Mouse (Mus musculus) hindbrain, embryonic 11.5 days (tissue): ENCODE data around the gene Omp. TPM values are rescaled to one million over a fixed set of nuclear protein-coding genes. Genes with fewer than 3 reads are reported as not detected.

Experiments
- ATAC-seq: fragments of 200-750 bp; cut with Nextera tagmentation; 2 replicates; pipeline ENCODE4 v1.8.0; 2017; ENCODE audit warnings: mild to moderate bottlenecking, moderate TSS enrichment, moderate library complexity; ENCODE audit not compliant: low FRiP score
- DNase-seq: peaks from one replicate; pipeline ENCODE4 v3.0.0-alpha.2; 2015; ENCODE audit warnings: low spot score
- H3K27ac ChIP-seq: fragments of 300-500 bp; sonication (generic); 2 replicates; pipeline ENCODE4 v1.5.1; 2014; ENCODE audit warnings: mild to moderate bottlenecking, low read depth, low read length
- H3K27me3 ChIP-seq: fragments of 300-500 bp; sonication (generic); 2 replicates; pipeline ENCODE4 v1.6.1; 2014; ENCODE audit warnings: mild to moderate bottlenecking, low read length, moderate library complexity, mixed read lengths; ENCODE audit not compliant: control insufficient read depth, insufficient read depth
- H3K36me3 ChIP-seq: fragments of 300-500 bp; sonication (generic); 2 replicates; pipeline ENCODE4 v1.6.1; 2014; ENCODE audit warnings: mild to moderate bottlenecking, low read length, moderate library complexity, mixed read lengths; ENCODE audit not compliant: control insufficient read depth, insufficient read depth
- H3K4me1 ChIP-seq: fragments of 300-500 bp; sonication (generic); replicated peaks from 2 replicates; pipeline ENCODE4 v1.6.1; 2014; ENCODE audit warnings: low read length, mixed read lengths; ENCODE audit not compliant: control insufficient read depth, insufficient read depth
- H3K4me2 ChIP-seq: fragments of 300-500 bp; sonication (generic); replicated peaks from 2 replicates; pipeline ENCODE4 v1.6.1; 2014; ENCODE audit warnings: mild to moderate bottlenecking, low read depth, low read length
- H3K4me3 ChIP-seq: fragments of 300-500 bp; sonication (generic); 2 replicates; pipeline ENCODE4 v1.5.1; 2014; ENCODE audit warnings: low read depth, low read length
- H3K9ac ChIP-seq: fragments of 300-500 bp; sonication (generic); 2 replicates; pipeline ENCODE4 v1.6.1; 2014; ENCODE audit warnings: low read depth, low read length
- H3K9me3 ChIP-seq: fragments of 300-500 bp; sonication (generic); 2 replicates; pipeline ENCODE4 v1.6.1; 2016; ENCODE audit warnings: low read length; ENCODE audit not compliant: control insufficient read depth
- WGBS: fragments of 180-500 bp; shearing (Covaris S2); extraction: QIAGEN DNeasy Blood & Tissue Kit; methylation state at CpG from one replicate; pipeline ENCODE4 v1.1.7; 2014; 5-methylcytosine and 5-hydroxymethylcytosine counted together
- polyA plus RNA-seq: library from polyadenylated mRNA; unstranded; fragments of >200 nt; fragmentation: Nextera tagmentation; extraction: Ambion mirVana; gene quantifications from 2 replicates; pipeline ENCODE4 v1.2.1, GENCODE M21; 2014

Gene Omp
- polyA plus RNA-seq, 1 experiment from 2014 or later = 0.25 TPM

GRCm38 (mm10) chr7:98140597-98140996 lies 4.7 kb downstream of the Omp start:
- ATAC-seq (no peak), DNase-seq (no peak)
- Histone ChIP-seq H3K4me2 (no peak overlapping the region), H3K27ac (no peak overlapping the region), H3K9ac (no peak overlapping the region), H3K27me3 (no peaks in the 10 kb centered on the region), H3K4me1 (no peaks in the 10 kb centered on the region), H3K36me3 (no peaks in the 10 kb centered on the region), H3K4me3 (no peak overlapping the region), H3K9me3 (no peaks in the 10 kb centered on the region)
- 54% methylated on average over 2 of the region's 2 CpGs for WGBS

- DNase-seq = no peak
- Histone ChIP-seq H3K27me3 (no peaks in the 10 kb centered on the region), H3K9me3 (no peaks in the 10 kb centered on the region), H3K4me1 (no peaks in the 10 kb centered on the region), H3K36me3 (no peaks in the 10 kb centered on the region), H3K27ac (no peak overlapping the region), H3K9ac (no peak overlapping the region), H3K4me2 (no peak overlapping the region), H3K4me3 (no peak overlapping the region)
- no peak for ATAC-seq
- WGBS = 21% methylated on average over 9 of the region's 9 CpGs
These were observed 6.1 kb downstream of the Omp start for GRCm38 (mm10) chr7:98139216-98139615.

DNA sequence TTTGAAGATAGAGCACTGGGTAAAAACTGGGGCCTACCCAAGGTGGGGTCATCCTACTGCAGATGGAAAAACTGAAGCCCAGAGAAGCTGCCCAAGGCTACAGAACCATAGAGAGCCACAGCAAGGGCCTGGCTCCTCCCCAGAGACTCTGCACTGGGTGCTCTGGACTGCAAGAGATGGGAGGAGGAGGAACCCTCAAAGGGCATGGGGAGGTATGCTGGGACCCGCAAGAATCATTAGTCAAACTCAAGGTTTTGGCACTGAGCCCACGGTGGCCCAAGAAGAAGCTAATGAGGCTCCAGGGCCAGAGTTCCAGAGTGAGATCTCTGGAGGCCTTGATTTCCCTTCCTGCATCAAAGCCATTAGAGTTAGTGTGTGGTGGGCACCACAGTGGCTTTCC lies 7.3 kb downstream of the Omp start:
- H3K9ac ChIP-seq = no peak overlapping the region
- H3K36me3 ChIP-seq = no peaks in the 10 kb centered on the region
- H3K4me2 ChIP-seq = no peak overlapping the region
- no peak overlapping the region for H3K27ac ChIP-seq
- no peak for ATAC-seq
- H3K4me3 ChIP-seq = no peak overlapping the region
- H3K9me3 ChIP-seq = no peaks in the 10 kb centered on the region
- no peaks in the 10 kb centered on the region for H3K4me1 ChIP-seq
- DNase-seq = no peak
- H3K27me3 ChIP-seq = no peaks in the 10 kb centered on the region
- WGBS = 79% methylated on average over 2 of the region's 2 CpGs

GRCm38 (mm10) chr7:98137583-98137982 lies 7.7 kb downstream of the Omp start:
- ATAC-seq (no peak), DNase-seq (no peak)
- H3K9ac ChIP-seq = no peak overlapping the region
- H3K27ac ChIP-seq = no peak overlapping the region
- H3K36me3 ChIP-seq = no peaks in the 10 kb centered on the region
- H3K4me2 ChIP-seq = no peak overlapping the region
- no peak overlapping the region for H3K4me3 ChIP-seq
- H3K4me1 ChIP-seq = no peaks in the 10 kb centered on the region
- no peaks in the 10 kb centered on the region for H3K9me3 ChIP-seq
- no peaks in the 10 kb centered on the region for H3K27me3 ChIP-seq
- WGBS = 43% methylated on average over 3 of the region's 3 CpGs

- no peaks in the 10 kb centered on the region for H3K9me3 ChIP-seq
- H3K4me3 ChIP-seq = no peak overlapping the region
- no peak overlapping the region for H3K27ac ChIP-seq
- H3K4me1 ChIP-seq = no peaks in the 10 kb centered on the region
- no peak overlapping the region for H3K9ac ChIP-seq
- ATAC-seq (no peak), DNase-seq (no peak)
- H3K27me3 ChIP-seq = no peaks in the 10 kb centered on the region
- no peak overlapping the region for H3K4me2 ChIP-seq
- WGBS = 93% methylated on average over 8 of the region's 8 CpGs
- no peaks in the 10 kb centered on the region for H3K36me3 ChIP-seq
These were observed 13.6 kb downstream of the Omp start for GRCm38 (mm10) chr7:98131751-98132150.

GRCm38 (mm10) chr7:98125473-98125872 lies 19.8 kb downstream of the Omp start:
- ATAC-seq (no peak), DNase-seq (no peak)
- Histone ChIP-seq H3K36me3 (no peaks in the 10 kb centered on the region), H3K4me1 (no peaks in the 10 kb centered on the region), H3K4me3 (no peak overlapping the region), H3K9me3 (no peaks in the 10 kb centered on the region), H3K27me3 (no peaks in the 10 kb centered on the region), H3K9ac (no peak overlapping the region), H3K27ac (no peak overlapping the region), H3K4me2 (no peak overlapping the region)
- 46% methylated on average over 5 of the region's 5 CpGs for WGBS

DNA sequence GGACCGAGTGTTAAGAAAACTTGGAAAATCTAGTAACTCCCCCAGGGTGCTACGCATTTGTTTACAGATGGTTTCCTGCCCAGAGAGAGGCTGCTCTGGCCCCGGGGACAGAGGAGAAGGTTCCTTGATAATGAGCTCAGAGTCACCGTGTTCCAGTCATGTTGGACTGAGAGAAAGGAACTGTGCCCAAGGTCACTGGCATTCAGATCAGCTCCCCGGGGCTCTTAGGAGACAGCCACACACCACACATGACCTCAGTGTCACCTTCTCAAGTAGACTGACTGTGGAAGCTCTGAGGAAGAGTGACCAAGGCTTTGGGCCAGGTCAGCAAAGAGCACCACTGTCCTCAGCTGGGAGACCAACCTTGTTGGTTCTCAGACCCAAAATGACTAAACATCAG lies 20.6 kb downstream of the Omp start:
- H3K27me3 ChIP-seq = no peaks in the 10 kb centered on the region
- WGBS = 60% methylated on average over 5 of the region's 5 CpGs
- no peak for ATAC-seq
- no peak for DNase-seq
- no peak overlapping the region for H3K4me3 ChIP-seq
- H3K9me3 ChIP-seq = no peaks in the 10 kb centered on the region
- H3K9ac ChIP-seq = no peak overlapping the region
- no peaks in the 10 kb centered on the region for H3K36me3 ChIP-seq
- no peaks in the 10 kb centered on the region for H3K4me1 ChIP-seq
- H3K4me2 ChIP-seq = no peak overlapping the region
- H3K27ac ChIP-seq = no peak overlapping the region

DNA sequence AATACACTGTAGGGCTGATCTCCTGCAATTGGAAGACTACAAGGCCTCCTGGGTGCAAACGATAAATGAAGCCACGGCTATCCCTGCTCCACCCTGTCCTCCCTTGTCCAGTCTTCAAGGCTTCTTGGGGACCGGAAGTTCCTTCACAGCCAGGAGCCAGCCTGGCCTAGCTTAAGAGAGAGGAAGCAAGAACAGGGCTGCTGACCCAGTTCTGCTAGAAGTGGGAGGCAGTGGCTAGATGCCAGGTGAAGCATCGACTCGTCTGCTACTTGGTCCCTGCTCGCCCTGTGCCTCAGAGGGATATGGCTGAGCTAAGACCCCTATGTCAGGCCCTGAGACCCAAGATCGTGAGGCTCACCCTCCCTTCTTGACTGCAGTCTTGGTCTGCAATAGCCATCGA lies 23.6 kb downstream of the Omp start:
- Histone ChIP-seq H3K9ac (no peak overlapping the region), H3K4me1 (no peaks in the 10 kb centered on the region), H3K9me3 (no peaks in the 10 kb centered on the region), H3K36me3 (no peaks in the 10 kb centered on the region), H3K27ac (no peak overlapping the region), H3K4me2 (no peak overlapping the region), H3K4me3 (no peak overlapping the region), H3K27me3 (no peaks in the 10 kb centered on the region)
- no peak for DNase-seq
- no peak for ATAC-seq
- WGBS = 84% methylated on average over 8 of the region's 8 CpGs

GRCm38 (mm10) chr7:98121241-98121640 lies 24.1 kb downstream of the Omp start:
- no peaks in the 10 kb centered on the region for H3K36me3 ChIP-seq
- no peak overlapping the region for H3K4me2 ChIP-seq
- 88% methylated on average over 3 of the region's 3 CpGs for WGBS
- H3K9ac ChIP-seq = no peak overlapping the region
- ATAC-seq = no peak
- H3K4me3 ChIP-seq = no peak overlapping the region
- H3K27ac ChIP-seq = no peak overlapping the region
- no peaks in the 10 kb centered on the region for H3K27me3 ChIP-seq
- no peak for DNase-seq
- no peaks in the 10 kb centered on the region for H3K9me3 ChIP-seq
- no peaks in the 10 kb centered on the region for H3K4me1 ChIP-seq
